Mouse (Mus musculus): ENCODE measurements around the gene Stub1.

GRCm38 (mm10) chr17:25796951-25797369 lies 36.2 kb downstream of the Stub1 start, which contains the start of gene Metrn:
- no peak for TF ChIP-seq CTCF (conservative IDR thresholded peaks at IDR 0.05; ENCODE audit: low read length)
- no peak for TF ChIP-seq NANOG (IDR thresholded peaks at IDR 0.05; ENCODE audit: borderline replicate concordance, low read length)
